Mouse (Mus musculus): ENCODE measurements around the gene Kdm2a. TPM values are rescaled to one million over a fixed set of nuclear protein-coding genes. Genes with fewer than 3 reads are reported as not detected.

Kdm2a gene
- 37.5 and 43.0 TPM in 2 replicates for polyA plus RNA-seq (2015; fragmentation: Nextera tagmentation; extraction: Ambion mirVana)

DNA sequence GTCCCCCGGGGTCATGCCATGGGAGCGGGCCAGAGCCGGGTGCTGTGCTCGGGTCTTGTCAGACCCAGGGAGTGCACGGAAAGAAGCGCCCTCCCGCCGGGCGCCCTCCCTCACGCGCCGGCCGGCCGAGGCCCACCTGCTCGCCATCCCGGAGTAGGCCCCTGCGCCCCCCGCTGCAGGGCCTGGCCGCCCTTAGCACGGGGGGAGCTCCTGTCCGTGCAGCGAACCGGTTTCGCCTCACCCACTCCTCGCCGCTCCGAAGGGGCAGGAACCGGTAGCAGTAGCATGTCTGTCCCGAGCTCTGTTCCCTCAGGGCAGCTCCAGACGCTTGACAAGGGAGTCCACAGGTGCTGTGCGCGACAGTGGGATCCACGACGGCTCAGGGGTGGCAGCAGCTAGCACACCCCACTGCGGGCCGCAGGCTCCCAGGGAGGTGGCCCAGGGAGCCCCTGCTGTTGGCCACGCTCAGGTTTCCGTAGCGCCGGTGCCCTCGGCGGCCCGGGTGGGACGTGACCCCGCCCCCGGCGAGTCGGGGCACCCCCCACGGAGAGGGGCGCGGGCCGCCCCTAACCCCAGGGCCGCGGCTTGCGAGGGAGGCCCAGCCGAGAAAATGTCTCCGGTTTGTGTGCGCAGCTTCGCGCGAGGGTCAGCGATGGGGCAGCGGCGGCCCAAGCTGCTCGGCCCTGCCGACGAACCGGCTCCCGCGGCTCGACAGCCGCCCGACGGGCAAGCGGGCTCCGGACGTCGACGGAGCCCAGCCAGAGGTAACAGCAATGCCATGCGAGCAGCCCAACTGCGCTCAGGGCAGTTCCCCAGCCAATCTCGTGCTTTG lies at the start of gene Kdm2a:
Kdm2a (minus strand) TSS at position 488 of the 832 bp plus-strand sequence.
- Histone ChIP-seq H3K9me3 (no peaks in the 10 kb centered on the region), H3K4me3 (replicated peaks) (peak within 1 kb of the TSS; percentile 98), H3K9ac (replicated peaks) (peak within 1 kb of the TSS; percentile 79), H3K4me1 (replicated peaks) (peaks cover 24% of the 10 kb centered on the region), H3K4me2 (replicated peaks) (peak within 1 kb of the TSS; percentile 88), H3K27ac (peak within 1 kb of the TSS; percentile 93), H3K36me3 (no peaks in the 10 kb centered on the region), H3K27me3 (no peaks in the 10 kb centered on the region)
- ATAC-seq: peak; percentile 83
- WGBS: under 1% methylated on average over 80 of the region's 82 CpGs

- Histone ChIP-seq H3K4me3 (replicated peaks) (no peak overlapping the region), H3K9ac (replicated peaks) (no peak overlapping the region), H3K27me3 (no peaks in the 10 kb centered on the region), H3K4me1 (replicated peaks) (peaks cover 9% of the 10 kb centered on the region; the same call in 1 of the 2 replicates), H3K36me3 (no peaks in the 10 kb centered on the region), H3K4me2 (replicated peaks) (no peak overlapping the region), H3K9me3 (no peaks in the 10 kb centered on the region), H3K27ac (no peak overlapping the region)
- ATAC-seq: no peak
- 89% methylated on average over 9 of the region's 9 CpGs for WGBS
Measured at GRCm38 (mm10) chr19:4447445-4447844, 49.4 kb upstream of the Kdm2a start.

DNA sequence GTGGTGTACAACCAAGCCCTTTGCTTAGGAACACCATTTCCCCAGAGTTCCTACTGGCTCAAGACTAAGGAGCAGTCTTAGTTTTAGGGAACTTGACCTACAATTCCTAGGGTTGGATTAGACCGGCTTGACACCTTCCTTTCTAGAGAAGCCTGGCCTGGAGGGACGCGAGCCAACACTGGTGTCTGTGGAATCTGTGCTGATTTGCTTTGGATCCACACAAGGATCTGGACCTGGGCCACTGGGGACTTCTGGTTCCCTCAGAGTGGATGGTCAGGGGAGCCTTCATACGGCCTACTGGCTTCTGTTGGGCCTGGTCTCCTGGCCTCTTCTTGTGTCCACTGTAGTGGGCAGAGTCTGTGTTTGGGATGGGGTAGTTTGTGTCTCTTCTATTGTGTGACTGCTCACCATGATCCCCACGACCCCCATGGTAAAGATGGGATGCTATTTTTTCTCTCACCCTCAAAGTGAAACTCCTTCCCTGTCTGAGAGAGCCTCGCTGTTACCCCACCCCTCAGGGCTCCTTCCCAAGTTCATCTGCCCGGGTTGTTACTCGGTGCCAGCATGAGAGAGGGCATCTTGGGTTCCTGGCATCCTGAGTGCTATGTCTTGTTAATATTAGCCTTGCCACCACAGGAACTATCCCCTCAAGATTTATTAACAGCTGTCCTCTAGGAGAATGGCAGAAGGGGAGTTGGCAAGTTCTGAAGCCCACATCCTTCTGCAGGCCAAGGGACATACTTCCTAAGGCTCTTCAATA lies 48.8 kb upstream of the Kdm2a start:
- no peak for ATAC-seq
- no peaks in the 10 kb centered on the region for H3K9me3 ChIP-seq
- no peak overlapping the region for H3K4me2 ChIP-seq (replicated peaks)
- H3K27ac ChIP-seq: no peak overlapping the region
- no peaks in the 10 kb centered on the region for H3K36me3 ChIP-seq
- no peak overlapping the region for H3K4me3 ChIP-seq (replicated peaks)
- 86% methylated on average over 8 of the region's 8 CpGs for WGBS
- no peak overlapping the region for H3K9ac ChIP-seq (replicated peaks)
- H3K27me3 ChIP-seq: no peaks in the 10 kb centered on the region
- peaks cover 7% of the 10 kb centered on the region; the same call in 1 of the 2 replicates for H3K4me1 ChIP-seq (replicated peaks)

DNA sequence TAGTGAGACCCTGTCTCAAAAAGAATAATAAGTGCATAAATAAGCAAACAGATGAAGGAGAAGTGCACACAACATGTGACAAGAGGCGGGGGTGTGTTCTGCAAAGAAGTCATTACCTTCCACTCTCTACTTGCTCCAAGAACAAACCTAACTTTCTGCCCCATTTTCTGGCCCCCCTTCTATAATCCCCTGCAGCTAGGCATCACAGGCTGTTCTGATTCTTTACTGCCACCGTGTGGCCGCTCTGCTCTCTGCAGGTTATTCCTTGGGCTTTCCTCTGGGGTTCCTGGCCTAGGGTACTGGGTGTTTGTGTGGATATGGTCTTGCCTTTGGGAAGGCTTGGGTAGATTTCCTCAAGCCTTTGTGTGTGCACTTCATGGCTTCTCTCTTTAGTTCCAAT lies 44.3 kb upstream of the Kdm2a start:
- no peaks in the 10 kb centered on the region for H3K36me3 ChIP-seq
- H3K4me2 ChIP-seq (replicated peaks): no peak overlapping the region
- no peak overlapping the region for H3K9ac ChIP-seq (replicated peaks)
- H3K4me1 ChIP-seq (replicated peaks): peaks cover 26% of the 10 kb centered on the region
- H3K9me3 ChIP-seq: no peaks in the 10 kb centered on the region
- ATAC-seq: no peak
- 8% methylated on average over 3 of the region's 3 CpGs for WGBS
- no peak overlapping the region for H3K27ac ChIP-seq
- H3K4me3 ChIP-seq (replicated peaks): no peak overlapping the region
- peaks cover 34% of the 10 kb centered on the region for H3K27me3 ChIP-seq

GRCm38 (mm10) chr19:4441621-4442161 lies 43.6 kb upstream of the Kdm2a start:
- H3K9ac ChIP-seq (replicated peaks): no peak overlapping the region
- no peaks in the 10 kb centered on the region for H3K9me3 ChIP-seq
- H3K4me3 ChIP-seq (replicated peaks): no peak overlapping the region
- peaks cover 26% of the 10 kb centered on the region for H3K4me1 ChIP-seq (replicated peaks)
- H3K27me3 ChIP-seq: peaks cover 34% of the 10 kb centered on the region
- H3K36me3 ChIP-seq: no peaks in the 10 kb centered on the region
- no peak overlapping the region for H3K27ac ChIP-seq
- ATAC-seq: no peak
- no peak overlapping the region for H3K4me2 ChIP-seq (replicated peaks)
- WGBS: 42% methylated on average over 10 of the region's 10 CpGs

DNA sequence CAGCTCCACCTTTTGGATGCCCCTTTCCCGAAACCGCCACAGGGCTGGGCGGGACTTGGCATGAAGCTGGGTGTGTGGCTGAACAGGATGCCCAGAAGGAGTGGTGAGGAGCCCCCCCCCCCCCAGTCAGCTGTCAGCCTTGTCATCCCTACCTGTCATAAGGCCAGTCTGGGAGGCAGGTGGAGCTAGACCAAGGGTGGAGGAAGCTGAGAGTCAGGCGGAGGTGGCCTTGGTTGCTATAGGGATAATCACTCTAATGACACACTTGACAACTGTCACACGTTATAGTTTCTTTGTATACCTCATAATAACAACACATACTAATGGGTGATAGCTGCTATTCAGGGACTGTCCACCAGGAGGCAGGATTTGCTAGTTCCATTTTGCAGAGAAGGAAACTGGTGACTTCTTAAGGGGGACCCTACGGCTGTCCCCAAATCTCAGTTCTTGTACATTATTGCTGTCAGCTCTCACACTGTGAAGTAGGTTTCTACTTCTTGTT lies 43.1 kb upstream of the Kdm2a start:
- WGBS: 28% methylated on average over 6 of the region's 6 CpGs
- Histone ChIP-seq H3K4me2 (replicated peaks) (no peak overlapping the region), H3K27me3 (peaks cover 34% of the 10 kb centered on the region), H3K27ac (no peak overlapping the region), H3K9ac (replicated peaks) (no peak overlapping the region), H3K4me1 (replicated peaks) (peaks cover 26% of the 10 kb centered on the region), H3K4me3 (replicated peaks) (no peak overlapping the region), H3K9me3 (no peaks in the 10 kb centered on the region), H3K36me3 (no peaks in the 10 kb centered on the region)
- ATAC-seq: no peak

- 8% methylated on average over 8 of the region's 8 CpGs for WGBS
- no peak for ATAC-seq
Measured at GRCm38 (mm10) chr19:4440222-4440621, 42.1 kb upstream of the Kdm2a start.

GRCm38 (mm10) chr19:4439161-4439801 lies 41.2 kb upstream of the Kdm2a start, which contains the start of gene Rhod:
Gene Rhod, minus strand, starts transcription at chr19:4439432.
- Histone ChIP-seq H3K9me3 (no peaks in the 10 kb centered on the region), H3K27me3 (peaks cover 34% of the 10 kb centered on the region), H3K27ac (no peak within 1 kb of the TSS), H3K9ac (replicated peaks) (peak within 1 kb of the TSS; percentile 64), H3K4me1 (replicated peaks) (peaks cover 26% of the 10 kb centered on the region), H3K4me2 (replicated peaks) (peak within 1 kb of the TSS; percentile 74), H3K36me3 (no peaks in the 10 kb centered on the region), H3K4me3 (replicated peaks) (peak within 1 kb of the TSS; percentile 44)
- peak; percentile 41; the same call in 1 of the 2 replicates for ATAC-seq
- WGBS: under 1% methylated on average over 43 of the region's 51 CpGs

More at GRCm38 (mm10) chr19:4440222-4440621, 42.1 kb upstream of the Kdm2a start:
- Histone ChIP-seq H3K4me2 (replicated peaks) (peak overlapping the region; percentile 74; the same call in 1 of the 2 replicates), H3K27ac (no peak overlapping the region), H3K4me1 (replicated peaks) (peaks cover 26% of the 10 kb centered on the region), H3K9ac (replicated peaks) (no peak overlapping the region), H3K9me3 (no peaks in the 10 kb centered on the region), H3K4me3 (replicated peaks) (no peak overlapping the region), H3K27me3 (peaks cover 34% of the 10 kb centered on the region), H3K36me3 (no peaks in the 10 kb centered on the region)

GRCm38 (mm10) chr19:4438791-4439160 lies 40.7 kb upstream of the Kdm2a start:
- H3K27me3 ChIP-seq: peaks cover 34% of the 10 kb centered on the region
- H3K4me3 ChIP-seq (replicated peaks): peak overlapping the region; percentile 44
- no peaks in the 10 kb centered on the region for H3K9me3 ChIP-seq
- no peak overlapping the region for H3K27ac ChIP-seq
- ATAC-seq: 0 out of 2 replicates have a peak, but pooled peaks have one; percentile 10
- peaks cover 26% of the 10 kb centered on the region for H3K4me1 ChIP-seq (replicated peaks)
- no peaks in the 10 kb centered on the region for H3K36me3 ChIP-seq
- H3K9ac ChIP-seq (replicated peaks): peak overlapping the region; percentile 64
- H3K4me2 ChIP-seq (replicated peaks): peak overlapping the region; percentile 74
- 9% methylated on average over 8 of the region's 8 CpGs for WGBS

DNA sequence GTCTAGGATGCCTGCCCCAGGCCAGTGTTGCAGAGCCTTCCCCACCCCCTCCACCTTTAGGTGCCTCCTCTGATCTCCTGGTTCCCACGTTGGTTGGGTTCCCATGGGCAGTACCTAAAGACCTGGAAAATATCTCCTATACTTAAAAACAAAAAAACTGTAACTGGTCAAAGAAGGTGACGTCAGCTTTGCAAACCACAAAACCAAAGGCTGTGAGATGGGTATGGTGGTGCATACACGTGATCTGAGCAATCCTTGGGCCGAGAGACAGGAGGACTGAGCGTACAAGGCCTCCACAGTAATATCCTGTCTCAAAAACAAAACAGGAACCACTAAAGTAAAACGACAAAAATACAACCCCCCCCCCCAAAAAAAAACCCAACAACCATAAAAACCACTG lies 39.8 kb upstream of the Kdm2a start:
- Histone ChIP-seq H3K27me3 (peaks cover 34% of the 10 kb centered on the region), H3K27ac (no peak overlapping the region), H3K4me1 (replicated peaks) (peaks cover 26% of the 10 kb centered on the region), H3K9ac (replicated peaks) (no peak overlapping the region), H3K4me3 (replicated peaks) (no peak overlapping the region), H3K9me3 (no peaks in the 10 kb centered on the region), H3K36me3 (no peaks in the 10 kb centered on the region), H3K4me2 (replicated peaks) (no peak overlapping the region)
- no peak for ATAC-seq
- 73% methylated on average over 6 of the region's 6 CpGs for WGBS

DNA sequence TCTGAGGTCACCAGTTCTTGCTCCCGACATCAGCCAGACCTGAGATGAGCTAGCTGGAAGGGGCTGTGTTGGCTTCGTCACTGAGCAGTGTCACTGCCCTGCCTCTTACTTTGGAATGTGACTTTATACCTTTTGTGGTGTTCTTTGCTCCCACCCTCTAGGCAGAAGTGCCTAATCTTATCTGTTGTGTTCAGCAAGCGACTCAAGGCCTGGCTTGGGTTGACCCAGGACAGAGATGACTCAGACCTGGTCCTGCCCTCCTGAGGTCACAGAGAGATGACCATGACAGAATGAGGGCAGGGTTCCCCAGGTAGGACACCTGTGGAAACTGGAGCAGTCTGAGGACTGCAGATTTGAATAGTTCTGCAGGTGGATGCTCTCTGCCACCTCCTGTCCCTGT lies 38.2 kb upstream of the Kdm2a start:
- 93% methylated on average over 3 of the region's 3 CpGs for WGBS
- Histone ChIP-seq H3K4me2 (replicated peaks) (no peak overlapping the region), H3K4me1 (replicated peaks) (peaks cover 17% of the 10 kb centered on the region), H3K27ac (no peak overlapping the region), H3K9me3 (no peaks in the 10 kb centered on the region), H3K27me3 (peaks cover 34% of the 10 kb centered on the region), H3K36me3 (no peaks in the 10 kb centered on the region), H3K4me3 (replicated peaks) (no peak overlapping the region), H3K9ac (replicated peaks) (no peak overlapping the region)
- no peak for ATAC-seq
